Mouse (Mus musculus) hematopoietic stem cell, adult 5-6 weeks (primary cell): Measurements from ENCODE around the gene Sult6b2. TPM values are rescaled to one million over a fixed set of nuclear protein-coding genes. Genes with fewer than 3 reads are reported as not detected.

Source experiments
- ATAC-seq, 2 experiments: fragments of 125-278 bp in 1 of 2; replicated peaks in 1 of 2; 2 replicates each; pipeline ENCODE4 v1.8.0; 2016 to 2017; ENCODE audit warnings: inconsistent platforms in 2 of 2, mild to moderate bottlenecking in 2 of 2, moderate number of reproducible peaks in 2 of 2, low read depth in 1 of 2, moderate TSS enrichment in 1 of 2; ENCODE audit not compliant: low FRiP score in 2 of 2, poor library complexity in 2 of 2, severe bottlenecking in 2 of 2, insufficient read depth in 1 of 2, low TSS enrichment in 1 of 2
- total RNA-seq: library from RNA; stranded (forward); fragments of 172-1452, 232-1000 nt; gene quantifications from 2 replicates; pipeline ENCODE4 v1.2.3, GENCODE M21; 2017

Sult6b2 gene
- total RNA-seq, 1 experiment from 2014 or later, result not detected

GRCm38 (mm10) chr6:142792241-142792968 is 11.9 kb downstream of the Sult6b2 start:
- ATAC-seq, result peak; percentile 67 to 80

GRCm38 (mm10) chr6:142789736-142790135 is 14.6 kb downstream of the Sult6b2 start:
- no peak for ATAC-seq

- ATAC-seq, result no peak
Observed at GRCm38 (mm10) chr6:142788042-142788987, 16.0 kb downstream of the Sult6b2 start.

GRCm38 (mm10) chr6:142786106-142786505 is 18.2 kb downstream of the Sult6b2 start:
- ATAC-seq, result no peak

GRCm38 (mm10) chr6:142785343-142785742 is 19.0 kb downstream of the Sult6b2 start:
- peak; percentile 71 to 88 for ATAC-seq

- ATAC-seq, result no peak
Observed at GRCm38 (mm10) chr6:142781286-142781685, 23.0 kb downstream of the Sult6b2 start.

- no peak for ATAC-seq
Observed at GRCm38 (mm10) chr6:142780574-142781033, 23.7 kb downstream of the Sult6b2 start.

GRCm38 (mm10) chr6:142779812-142780573 is 24.3 kb downstream of the Sult6b2 start:
- ATAC-seq, result peak; percentile 51 to 75; a peak in 3 of 4 replicates

- ATAC-seq, result peak; percentile 58 to 84
Observed at GRCm38 (mm10) chr6:142779045-142779811, 25.1 kb downstream of the Sult6b2 start.

GRCm38 (mm10) chr6:142776935-142777334 is 27.4 kb downstream of the Sult6b2 start:
- no peak for ATAC-seq

- no peak for ATAC-seq
Observed at GRCm38 (mm10) chr6:142773566-142773965, 30.7 kb downstream of the Sult6b2 start.

GRCm38 (mm10) chr6:142771643-142772042 is 32.7 kb downstream of the Sult6b2 start:
- ATAC-seq, result no peak

GRCm38 (mm10) chr6:142769896-142770295 is 34.4 kb downstream of the Sult6b2 start:
- ATAC-seq, result no peak

GRCm38 (mm10) chr6:142767305-142767704 is 37.0 kb downstream of the Sult6b2 start:
- no peak for ATAC-seq

- no peak for ATAC-seq
Observed at GRCm38 (mm10) chr6:142764933-142765332, 39.4 kb downstream of the Sult6b2 start.

- no peak for ATAC-seq
Observed at GRCm38 (mm10) chr6:142759633-142760032, 44.7 kb downstream of the Sult6b2 start.

GRCm38 (mm10) chr6:142758562-142758961 is 45.7 kb downstream of the Sult6b2 start:
- ATAC-seq, result no peak
